Mouse (Mus musculus): ENCODE results near the gene Celsr1.

- TF ChIP-seq TAL1 (conservative IDR thresholded peaks at IDR 0.05; ENCODE audit: low read depth, low read length) (no peak), CTCF (IDR thresholded peaks at IDR 0.05; ENCODE audit: low read depth, low read length) (no peak), GATA1 (IDR thresholded peaks at IDR 0.05; ENCODE audit: borderline replicate concordance, low read length) (no peak), POLR2AphosphoS5 (IDR thresholded peaks at IDR 0.05; ENCODE audit: insufficient replicate concordance, low read depth, low read length) (no peak)
These were observed 51.7 kb downstream of the Celsr1 start for GRCm38 (mm10) chr15:85981768-85982415.
